Mouse (Mus musculus) midbrain, embryonic 14.5 days (tissue): ENCODE results near the gene Lmod1. TPM values are rescaled to one million over a fixed set of nuclear protein-coding genes. Genes with fewer than 3 reads are reported as not detected.
A peak's percentile ranks its signal among the peaks of the same experiment; 100 is the strongest.

Experiments used
- ATAC-seq: fragments of 200-750 bp; cut with Nextera tagmentation; 2 replicates; pipeline ENCODE4 v1.8.0; 2017; ENCODE audit warnings: moderate number of reproducible peaks, moderate library complexity; ENCODE audit not compliant: low FRiP score, low TSS enrichment
- DNase-seq: peaks from one replicate; pipeline ENCODE4 v3.0.0-alpha.2; 2015
- H3K27ac ChIP-seq: fragments of 300-500 bp; sonication (generic); replicated peaks from 2 replicates; pipeline ENCODE4 v1.5.1; 2014; ENCODE audit warnings: mild to moderate bottlenecking, low read depth, low read length, moderate library complexity
- H3K27me3 ChIP-seq: fragments of 300-500 bp; sonication (generic); 2 replicates; pipeline ENCODE4 v1.6.1; 2014; ENCODE audit warnings: low read length, control low read depth, mixed read lengths; ENCODE audit not compliant: control insufficient read depth, insufficient read depth
- H3K36me3 ChIP-seq: fragments of 300-500 bp; sonication (generic); 2 replicates; pipeline ENCODE4 v1.6.1; 2014; ENCODE audit warnings: low read length, control low read depth; ENCODE audit not compliant: control insufficient read depth, insufficient read depth
- H3K4me1 ChIP-seq: fragments of 300-500 bp; sonication (generic); 2 replicates; pipeline ENCODE4 v1.6.1; 2014; ENCODE audit warnings: mild to moderate bottlenecking, antibody characterized with exemption, low read length, control low read depth; ENCODE audit not compliant: control insufficient read depth, insufficient read depth
- H3K4me2 ChIP-seq: fragments of 300-500 bp; sonication (generic); 2 replicates; pipeline ENCODE4 v1.6.1; 2014; ENCODE audit warnings: mild to moderate bottlenecking, low read length, moderate library complexity
- H3K4me3 ChIP-seq: fragments of 300-500 bp; sonication (generic); replicated peaks from 2 replicates; pipeline ENCODE4 v1.5.1; 2014; ENCODE audit warnings: low read depth, low read length
- H3K9ac ChIP-seq: fragments of 300-500 bp; sonication (generic); replicated peaks from 2 replicates; pipeline ENCODE4 v1.6.1; 2014; ENCODE audit warnings: mild to moderate bottlenecking, low read length, moderate library complexity
- H3K9me3 ChIP-seq: fragments of 300-500 bp; sonication (generic); 2 replicates; pipeline ENCODE4 v1.6.1; 2016; ENCODE audit warnings: low read length, control low read depth, mixed read lengths; ENCODE audit not compliant: control insufficient read depth
- WGBS: fragments of 180-500 bp; shearing (Covaris S2); extraction: QIAGEN DNeasy Blood & Tissue Kit; methylation state at CpG from one replicate; pipeline ENCODE4 v1.1.7; 2014; 5-methylcytosine and 5-hydroxymethylcytosine counted together
- polyA plus RNA-seq: library from polyadenylated mRNA; unstranded; fragments of >200 nt; fragmentation: Nextera tagmentation; extraction: Ambion mirVana; gene quantifications from 2 replicates; pipeline ENCODE4 v1.2.1, GENCODE M21; 2014

Gene Lmod1
- polyA plus RNA-seq, 1 experiment from 2014 or later = 0.34 TPM

GRCm38 (mm10) chr1:135346891-135347290 is 22.3 kb downstream of the Lmod1 start:
- Histone ChIP-seq H3K4me1 (no peaks in the 10 kb centered on the region), H3K9ac (no peak overlapping the region), H3K4me2 (no peak overlapping the region), H3K36me3 (no peaks in the 10 kb centered on the region), H3K9me3 (no peaks in the 10 kb centered on the region), H3K4me3 (no peak overlapping the region), H3K27me3 (no peaks in the 10 kb centered on the region), H3K27ac (no peak overlapping the region)
- ATAC-seq = no peak
- DNase-seq = no peak
- 68% methylated on average over 3 of the region's 3 CpGs for WGBS

GRCm38 (mm10) chr1:135347498-135348169 is 23.0 kb downstream of the Lmod1 start:
- Histone ChIP-seq H3K4me2 (no peak overlapping the region), H3K9me3 (no peaks in the 10 kb centered on the region), H3K4me1 (no peaks in the 10 kb centered on the region), H3K36me3 (no peaks in the 10 kb centered on the region), H3K27me3 (no peaks in the 10 kb centered on the region), H3K4me3 (no peak overlapping the region), H3K9ac (no peak overlapping the region), H3K27ac (no peak overlapping the region)
- WGBS = 60% methylated on average over 4 of the region's 4 CpGs
- DNase-seq (no peak), ATAC-seq (no peak)

GRCm38 (mm10) chr1:135351953-135352352 is 27.3 kb downstream of the Lmod1 start:
- Histone ChIP-seq H3K4me1 (no peaks in the 10 kb centered on the region), H3K27me3 (no peaks in the 10 kb centered on the region), H3K4me3 (no peak overlapping the region), H3K9ac (no peak overlapping the region), H3K4me2 (no peak overlapping the region), H3K27ac (no peak overlapping the region), H3K9me3 (no peaks in the 10 kb centered on the region), H3K36me3 (no peaks in the 10 kb centered on the region)
- DNase-seq = no peak
- no peak for ATAC-seq
- 85% methylated on average over 3 of the region's 3 CpGs for WGBS

GRCm38 (mm10) chr1:135359071-135359470 is 34.5 kb downstream of the Lmod1 start:
- H3K4me2 ChIP-seq = no peak overlapping the region
- no peak overlapping the region for H3K9ac ChIP-seq
- DNase-seq (no peak), ATAC-seq (no peak)
- no peaks in the 10 kb centered on the region for H3K4me1 ChIP-seq
- H3K27me3 ChIP-seq = no peaks in the 10 kb centered on the region
- WGBS = 20% methylated on average over 2 of the region's 2 CpGs
- H3K9me3 ChIP-seq = no peaks in the 10 kb centered on the region
- H3K4me3 ChIP-seq = no peak overlapping the region
- H3K36me3 ChIP-seq = no peaks in the 10 kb centered on the region
- no peak overlapping the region for H3K27ac ChIP-seq

GRCm38 (mm10) chr1:135361491-135361890 is 36.9 kb downstream of the Lmod1 start:
- Histone ChIP-seq H3K9me3 (no peaks in the 10 kb centered on the region), H3K4me3 (no peak overlapping the region), H3K36me3 (no peaks in the 10 kb centered on the region), H3K4me1 (no peaks in the 10 kb centered on the region), H3K27ac (no peak overlapping the region), H3K4me2 (no peak overlapping the region), H3K9ac (no peak overlapping the region), H3K27me3 (no peaks in the 10 kb centered on the region)
- ATAC-seq = no peak
- peak; percentile 35 for DNase-seq
- 75% methylated on average over 4 of the region's 4 CpGs for WGBS

GRCm38 (mm10) chr1:135362115-135362514 is 37.5 kb downstream of the Lmod1 start:
- no peaks in the 10 kb centered on the region for H3K27me3 ChIP-seq
- no peaks in the 10 kb centered on the region for H3K36me3 ChIP-seq
- no peak for DNase-seq
- no peak overlapping the region for H3K4me2 ChIP-seq
- no peaks in the 10 kb centered on the region for H3K4me1 ChIP-seq
- H3K9me3 ChIP-seq = no peaks in the 10 kb centered on the region
- H3K9ac ChIP-seq = no peak overlapping the region
- no peak overlapping the region for H3K4me3 ChIP-seq
- no peak for ATAC-seq
- no peak overlapping the region for H3K27ac ChIP-seq

GRCm38 (mm10) chr1:135363446-135363845 is 38.8 kb downstream of the Lmod1 start:
- H3K4me3 ChIP-seq = no peak overlapping the region
- no peaks in the 10 kb centered on the region for H3K27me3 ChIP-seq
- no peaks in the 10 kb centered on the region for H3K9me3 ChIP-seq
- peaks cover 7% of the 10 kb centered on the region for H3K4me1 ChIP-seq
- H3K4me2 ChIP-seq = no peak overlapping the region
- no peak for DNase-seq
- WGBS = 94% methylated on average over 8 of the region's 8 CpGs
- H3K36me3 ChIP-seq = no peaks in the 10 kb centered on the region
- H3K9ac ChIP-seq = no peak overlapping the region
- no peak overlapping the region for H3K27ac ChIP-seq
- ATAC-seq = no peak

GRCm38 (mm10) chr1:135366380-135366779 is 41.8 kb downstream of the Lmod1 start:
- H3K4me3 ChIP-seq = no peak overlapping the region
- H3K4me1 ChIP-seq = peaks cover 15% of the 10 kb centered on the region
- DNase-seq (no peak), ATAC-seq (no peak)
- H3K4me2 ChIP-seq = no peak overlapping the region
- no peaks in the 10 kb centered on the region for H3K9me3 ChIP-seq
- 0 out of 2 replicates have a peak, but pooled peaks cover 7% of the 10 kb centered on the region for H3K36me3 ChIP-seq
- H3K27me3 ChIP-seq = no peaks in the 10 kb centered on the region
- no peak overlapping the region for H3K9ac ChIP-seq
- no peak overlapping the region for H3K27ac ChIP-seq

GRCm38 (mm10) chr1:135367005-135367404 is 42.4 kb downstream of the Lmod1 start:
- H3K27ac ChIP-seq = no peak overlapping the region
- H3K4me3 ChIP-seq = no peak overlapping the region
- DNase-seq (no peak), ATAC-seq (no peak)
- H3K36me3 ChIP-seq = 0 out of 2 replicates have a peak, but pooled peaks cover 7% of the 10 kb centered on the region
- no peaks in the 10 kb centered on the region for H3K9me3 ChIP-seq
- WGBS = 82% methylated on average over 7 of the region's 7 CpGs
- H3K4me2 ChIP-seq = no peak overlapping the region
- H3K27me3 ChIP-seq = no peaks in the 10 kb centered on the region
- H3K9ac ChIP-seq = no peak overlapping the region
- H3K4me1 ChIP-seq = peaks cover 16% of the 10 kb centered on the region
